Mouse (Mus musculus): Measurements from ENCODE around the gene Slc2a1. TPM values are rescaled to one million over a fixed set of nuclear protein-coding genes. Genes with fewer than 3 reads are reported as not detected.

Slc2a1 gene
- polyA plus RNA-seq, 2 experiments = 108 to 141 TPM

DNA sequence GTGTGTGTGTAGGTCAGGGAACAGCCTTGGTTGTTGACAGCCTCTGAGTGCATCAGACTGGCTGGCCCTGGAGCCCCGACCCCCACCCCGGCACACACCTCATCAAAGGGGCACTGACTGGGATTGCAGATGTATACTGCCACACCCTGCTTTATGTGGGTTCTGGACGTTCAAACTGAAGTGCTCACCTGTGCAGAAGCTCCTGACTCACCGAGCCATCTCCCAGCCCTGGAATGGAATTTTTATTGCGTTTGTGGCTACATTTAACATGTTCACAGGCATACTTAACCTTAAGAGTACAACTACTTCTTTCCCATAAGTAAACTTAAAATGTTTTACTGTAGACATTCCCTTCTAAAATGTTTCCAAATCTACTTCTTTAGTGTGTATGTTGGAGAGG, 49.4 kb downstream of the Slc2a1 start:
- no peak overlapping the region for H3K27ac ChIP-seq (replicated peaks; ENCODE audit: low read depth, low read length)
- H3K4me1 ChIP-seq (ENCODE audit: control insufficient read depth, insufficient read depth, low read length) = no peaks in the 10 kb centered on the region
- TF ChIP-seq POLR2A (IDR thresholded peaks at IDR 0.05; ENCODE audit: borderline replicate concordance, extremely low read depth, insufficient read depth, insufficient read length) = no peak
- ATAC-seq (ENCODE audit: low FRiP score, low read depth) = no peak
- H3K4me3 ChIP-seq (replicated peaks; ENCODE audit: low read length) = no peak overlapping the region
- no peak overlapping the region for H3K4me2 ChIP-seq (replicated peaks; ENCODE audit: low read depth, low read length, severe bottlenecking)
- H3K9me3 ChIP-seq (ENCODE audit: control insufficient read depth, low read length) = no peaks in the 10 kb centered on the region
- WGBS = 50% methylated on average over 5 of the region's 5 CpGs
- H3K9ac ChIP-seq (ENCODE audit: low read depth, low read length, severe bottlenecking) = no peak overlapping the region
- no peaks in the 10 kb centered on the region for H3K27me3 ChIP-seq (ENCODE audit: control insufficient read depth, insufficient read depth, low read length)
- DNase-seq (ENCODE audit: low spot score) = no peak
- no peaks in the 10 kb centered on the region for H3K36me3 ChIP-seq (ENCODE audit: control insufficient read depth, insufficient read depth, low read length)

- ATAC-seq (ENCODE audit: low FRiP score, low read depth) (no peak), DNase-seq (ENCODE audit: low spot score) (no peak)
- H3K27me3 ChIP-seq (ENCODE audit: control insufficient read depth, insufficient read depth, low read length) = no peaks in the 10 kb centered on the region
- H3K9ac ChIP-seq (ENCODE audit: low read depth, low read length, severe bottlenecking) = no peak overlapping the region
- no peak for TF ChIP-seq POLR2A (IDR thresholded peaks at IDR 0.05; ENCODE audit: borderline replicate concordance, extremely low read depth, insufficient read depth, insufficient read length)
- 74% methylated on average over 3 of the region's 3 CpGs for WGBS
- H3K9me3 ChIP-seq (ENCODE audit: control insufficient read depth, low read length) = no peaks in the 10 kb centered on the region
- no peaks in the 10 kb centered on the region for H3K4me1 ChIP-seq (ENCODE audit: control insufficient read depth, insufficient read depth, low read length)
- H3K4me3 ChIP-seq (replicated peaks; ENCODE audit: low read length) = no peak overlapping the region
- no peak overlapping the region for H3K4me2 ChIP-seq (replicated peaks; ENCODE audit: low read depth, low read length, severe bottlenecking)
- H3K27ac ChIP-seq (replicated peaks; ENCODE audit: low read depth, low read length) = no peak overlapping the region
- H3K36me3 ChIP-seq (ENCODE audit: control insufficient read depth, insufficient read depth, low read length) = no peaks in the 10 kb centered on the region
Observed at GRCm38 (mm10) chr4:119161358-119161757, 52.8 kb downstream of the Slc2a1 start.

GRCm38 (mm10) chr4:119162990-119163389, 54.5 kb downstream of the Slc2a1 start:
- Histone ChIP-seq H3K27me3 (ENCODE audit: control insufficient read depth, insufficient read depth, low read length) (no peaks in the 10 kb centered on the region), H3K36me3 (ENCODE audit: control insufficient read depth, insufficient read depth, low read length) (no peaks in the 10 kb centered on the region), H3K27ac (replicated peaks; ENCODE audit: low read depth, low read length) (no peak overlapping the region), H3K9ac (ENCODE audit: low read depth, low read length, severe bottlenecking) (no peak overlapping the region), H3K9me3 (ENCODE audit: control insufficient read depth, low read length) (no peaks in the 10 kb centered on the region), H3K4me1 (ENCODE audit: control insufficient read depth, insufficient read depth, low read length) (no peaks in the 10 kb centered on the region), H3K4me2 (replicated peaks; ENCODE audit: low read depth, low read length, severe bottlenecking) (no peak overlapping the region), H3K4me3 (replicated peaks; ENCODE audit: low read length) (no peak overlapping the region)
- no peak for DNase-seq (ENCODE audit: low spot score)
- TF ChIP-seq POLR2A (IDR thresholded peaks at IDR 0.05; ENCODE audit: borderline replicate concordance, extremely low read depth, insufficient read depth, insufficient read length) = no peak
- ATAC-seq (ENCODE audit: low FRiP score, low read depth) = no peak
- 68% methylated on average over 4 of the region's 4 CpGs for WGBS

DNA sequence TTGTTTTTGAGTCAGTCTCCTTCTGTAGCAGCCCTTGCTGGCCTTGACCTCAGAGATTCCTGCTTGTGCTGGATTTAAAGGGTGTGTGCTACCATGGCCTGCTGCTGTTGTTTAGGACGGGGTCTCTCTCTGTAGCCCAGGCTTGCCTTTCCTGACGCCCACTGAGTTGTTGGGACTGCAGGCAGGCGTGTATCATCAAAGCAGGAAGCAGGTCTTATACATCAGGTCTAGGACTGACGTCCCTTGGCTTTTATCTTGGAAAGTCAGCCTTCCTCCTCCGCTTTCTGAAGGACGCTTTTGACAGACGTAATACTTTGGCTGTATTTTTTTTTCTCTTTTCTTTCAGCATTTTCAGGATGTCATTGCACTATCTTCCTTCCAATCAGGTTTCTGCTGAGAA, 57.4 kb downstream of the Slc2a1 start:
- Histone ChIP-seq H3K27me3 (ENCODE audit: control insufficient read depth, insufficient read depth, low read length) (no peaks in the 10 kb centered on the region), H3K27ac (replicated peaks; ENCODE audit: low read depth, low read length) (no peak overlapping the region), H3K4me2 (replicated peaks; ENCODE audit: low read depth, low read length, severe bottlenecking) (no peak overlapping the region), H3K4me1 (ENCODE audit: control insufficient read depth, insufficient read depth, low read length) (no peaks in the 10 kb centered on the region), H3K36me3 (ENCODE audit: control insufficient read depth, insufficient read depth, low read length) (peaks cover 25% of the 10 kb centered on the region), H3K4me3 (replicated peaks; ENCODE audit: low read length) (no peak overlapping the region), H3K9ac (ENCODE audit: low read depth, low read length, severe bottlenecking) (no peak overlapping the region), H3K9me3 (ENCODE audit: control insufficient read depth, low read length) (no peaks in the 10 kb centered on the region)
- no peak for DNase-seq (ENCODE audit: low spot score)
- WGBS = 70% methylated on average over 7 of the region's 7 CpGs
- TF ChIP-seq POLR2A (IDR thresholded peaks at IDR 0.05; ENCODE audit: borderline replicate concordance, extremely low read depth, insufficient read depth, insufficient read length) = no peak
- no peak for ATAC-seq (ENCODE audit: low FRiP score, low read depth)

- peaks cover 25% of the 10 kb centered on the region for H3K36me3 ChIP-seq (ENCODE audit: control insufficient read depth, insufficient read depth, low read length)
- H3K4me2 ChIP-seq (replicated peaks; ENCODE audit: low read depth, low read length, severe bottlenecking) = no peak overlapping the region
- no peaks in the 10 kb centered on the region; the same call in 1 of the 2 replicates for H3K4me1 ChIP-seq (ENCODE audit: control insufficient read depth, insufficient read depth, low read length)
- H3K27ac ChIP-seq (replicated peaks; ENCODE audit: low read depth, low read length) = no peak overlapping the region
- WGBS = 80% methylated on average over 4 of the region's 4 CpGs
- H3K9me3 ChIP-seq (ENCODE audit: control insufficient read depth, low read length) = no peaks in the 10 kb centered on the region
- H3K4me3 ChIP-seq (replicated peaks; ENCODE audit: low read length) = no peak overlapping the region
- ATAC-seq (ENCODE audit: low FRiP score, low read depth) (no peak), DNase-seq (ENCODE audit: low spot score) (no peak)
- no peak for TF ChIP-seq POLR2A (IDR thresholded peaks at IDR 0.05; ENCODE audit: borderline replicate concordance, extremely low read depth, insufficient read depth, insufficient read length)
- no peak overlapping the region for H3K9ac ChIP-seq (ENCODE audit: low read depth, low read length, severe bottlenecking)
- H3K27me3 ChIP-seq (ENCODE audit: control insufficient read depth, insufficient read depth, low read length) = no peaks in the 10 kb centered on the region
Observed at GRCm38 (mm10) chr4:119167068-119167467, 58.6 kb downstream of the Slc2a1 start.

DNA sequence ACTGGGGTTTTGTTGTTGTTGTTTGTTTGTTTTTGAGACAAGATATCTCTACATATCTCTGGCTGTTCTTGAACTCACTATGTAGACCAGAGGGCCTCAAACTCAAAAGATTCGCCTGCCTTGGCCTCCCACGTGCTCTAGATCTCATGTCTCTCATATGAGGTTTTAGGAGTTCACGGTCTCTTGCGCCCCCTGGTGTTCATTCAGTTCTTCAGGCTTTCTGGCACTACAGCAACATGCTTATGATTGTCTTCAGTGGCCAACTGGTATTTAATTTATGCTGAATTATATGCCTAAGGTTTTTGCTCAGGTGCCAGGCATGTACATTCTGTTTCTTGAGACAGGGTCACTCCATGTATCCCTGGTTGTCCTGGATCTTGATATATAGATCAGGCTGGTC, 59.2 kb downstream of the Slc2a1 start:
- H3K27me3 ChIP-seq (ENCODE audit: control insufficient read depth, insufficient read depth, low read length) = no peaks in the 10 kb centered on the region
- no peak for TF ChIP-seq POLR2A (IDR thresholded peaks at IDR 0.05; ENCODE audit: borderline replicate concordance, extremely low read depth, insufficient read depth, insufficient read length)
- H3K27ac ChIP-seq (replicated peaks; ENCODE audit: low read depth, low read length) = no peak overlapping the region
- H3K4me3 ChIP-seq (replicated peaks; ENCODE audit: low read length) = no peak overlapping the region
- no peak overlapping the region for H3K9ac ChIP-seq (ENCODE audit: low read depth, low read length, severe bottlenecking)
- H3K9me3 ChIP-seq (ENCODE audit: control insufficient read depth, low read length) = no peaks in the 10 kb centered on the region
- no peak for ATAC-seq (ENCODE audit: low FRiP score, low read depth)
- H3K4me2 ChIP-seq (replicated peaks; ENCODE audit: low read depth, low read length, severe bottlenecking) = no peak overlapping the region
- peak; percentile 90 for DNase-seq (ENCODE audit: low spot score)
- WGBS = 6% methylated on average over 4 of the region's 4 CpGs
- H3K4me1 ChIP-seq (ENCODE audit: control insufficient read depth, insufficient read depth, low read length) = peaks cover 4% of the 10 kb centered on the region; the same call in 1 of the 2 replicates
- peaks cover 25% of the 10 kb centered on the region for H3K36me3 ChIP-seq (ENCODE audit: control insufficient read depth, insufficient read depth, low read length)
